Mouse (Mus musculus) mouse trophoblast stem cell (cell line): ENCODE measurements around the gene Tmem87a.

Experiments used
- in situ Hi-C, 2 experiments: fragments of 300-500 bp; cut with MseI, MboI; formaldehyde crosslinking; loops; 2 replicates in 1 of 2; 3 replicates in 1 of 2; pipeline ENCODE4 v1.15.1; 2025

Tmem87a gene

GRCm38 (mm10) chr2:120403986-120404822, at the start of gene Tmem87a:
Gene Tmem87a (minus strand): TSS chr2:120404113.
- in situ Hi-C loops, result no loop called here

- in situ Hi-C loops, result no loop called here
Measured at GRCm38 (mm10) chr2:120452600-120452999, 48.7 kb upstream of the Tmem87a start.

GRCm38 (mm10) chr2:120450724-120451123, 46.8 kb upstream of the Tmem87a start:
- in situ Hi-C loops, result no loop called here

- in situ Hi-C loops, result no loop called here
Measured at GRCm38 (mm10) chr2:120447306-120447705, 43.4 kb upstream of the Tmem87a start.

GRCm38 (mm10) chr2:120446373-120446772, 42.5 kb upstream of the Tmem87a start:
- in situ Hi-C loops, result no loop called here

- in situ Hi-C loops, result no loop called here
Measured at GRCm38 (mm10) chr2:120444486-120444885, 40.6 kb upstream of the Tmem87a start.

GRCm38 (mm10) chr2:120424386-120424785, 20.5 kb upstream of the Tmem87a start:
- in situ Hi-C loops, result no loop called here

GRCm38 (mm10) chr2:120414738-120415414, 11.0 kb upstream of the Tmem87a start:
- in situ Hi-C loops, result no loop called here

- in situ Hi-C loops, result no loop called here
Measured at GRCm38 (mm10) chr2:120414113-120414512, 10.2 kb upstream of the Tmem87a start.

- in situ Hi-C loops, result no loop called here
Measured at GRCm38 (mm10) chr2:120411096-120411628, 7.2 kb upstream of the Tmem87a start.

- in situ Hi-C loops, result no loop called here
Measured at GRCm38 (mm10) chr2:120404823-120405765, 1.2 kb upstream of the Tmem87a start.

GRCm38 (mm10) chr2:120403653-120403985, 294 bp downstream of the Tmem87a start, which contains the start of gene Ganc:
Gene Ganc (plus strand): TSS chr2:120403896.
- in situ Hi-C loops, result no loop called here

- in situ Hi-C loops, result no loop called here
Measured at GRCm38 (mm10) chr2:120402813-120403212, 1.1 kb downstream of the Tmem87a start.

GRCm38 (mm10) chr2:120397951-120398350, 6.0 kb downstream of the Tmem87a start:
- in situ Hi-C loops, result no loop called here

GRCm38 (mm10) chr2:120392406-120392805, 11.5 kb downstream of the Tmem87a start:
- in situ Hi-C loops, result no loop called here

- in situ Hi-C loops, result no loop called here
Measured at GRCm38 (mm10) chr2:120390934-120391333, 13.0 kb downstream of the Tmem87a start.

GRCm38 (mm10) chr2:120389376-120389775, 14.5 kb downstream of the Tmem87a start:
- in situ Hi-C loops, result no loop called here

- in situ Hi-C loops, result no loop called here
Measured at GRCm38 (mm10) chr2:120387291-120387690, 16.6 kb downstream of the Tmem87a start.

- in situ Hi-C loops, result no loop called here
Measured at GRCm38 (mm10) chr2:120386264-120386663, 17.6 kb downstream of the Tmem87a start.

GRCm38 (mm10) chr2:120373858-120374257, 30.1 kb downstream of the Tmem87a start:
- in situ Hi-C loops, result no loop called here

GRCm38 (mm10) chr2:120367416-120368207, 36.3 kb downstream of the Tmem87a start:
- in situ Hi-C loops, result no loop called here
